Mouse (Mus musculus): ENCODE measurements around the gene Ephb1.

Gene Ephb1

GRCm38 (mm10) chr9:102138671-102139070, 215.8 kb downstream of the Ephb1 start:
- DNase-seq: no peak

- no peak for DNase-seq
Observed at GRCm38 (mm10) chr9:102138187-102138586, 216.3 kb downstream of the Ephb1 start.

- DNase-seq: no peak
Observed at GRCm38 (mm10) chr9:102130506-102130905, 224.0 kb downstream of the Ephb1 start.

- DNase-seq: peak in 1 of 2 experiments; percentile 21
Observed at GRCm38 (mm10) chr9:102126510-102126909, 228.0 kb downstream of the Ephb1 start.

- no peak for DNase-seq
Observed at GRCm38 (mm10) chr9:102122880-102123453, 231.5 kb downstream of the Ephb1 start.

- DNase-seq: no peak
Observed at GRCm38 (mm10) chr9:102119422-102119821, 235.1 kb downstream of the Ephb1 start.

- no peak for DNase-seq
Observed at GRCm38 (mm10) chr9:102115326-102115725, 239.2 kb downstream of the Ephb1 start.

GRCm38 (mm10) chr9:102111471-102111870, 243.0 kb downstream of the Ephb1 start:
- no peak for DNase-seq

GRCm38 (mm10) chr9:102107978-102108377, 246.5 kb downstream of the Ephb1 start:
- DNase-seq: no peak

GRCm38 (mm10) chr9:102107213-102107612, 247.3 kb downstream of the Ephb1 start:
- DNase-seq: no peak

- no peak for DNase-seq
Observed at GRCm38 (mm10) chr9:102096825-102097224, 257.7 kb downstream of the Ephb1 start.

GRCm38 (mm10) chr9:102088598-102088997, 265.9 kb downstream of the Ephb1 start:
- DNase-seq: no peak

- DNase-seq: peak; percentile 29 to 51
Observed at GRCm38 (mm10) chr9:102086053-102086706, 268.3 kb downstream of the Ephb1 start.

- DNase-seq: no peak
Observed at GRCm38 (mm10) chr9:102085477-102085876, 269.0 kb downstream of the Ephb1 start.

- DNase-seq: no peak
Observed at GRCm38 (mm10) chr9:102080934-102081333, 273.6 kb downstream of the Ephb1 start.

GRCm38 (mm10) chr9:102079151-102079550, 275.3 kb downstream of the Ephb1 start:
- no peak for DNase-seq

- no peak for DNase-seq
Observed at GRCm38 (mm10) chr9:102078238-102078637, 276.3 kb downstream of the Ephb1 start.

GRCm38 (mm10) chr9:102075539-102075938, 279.0 kb downstream of the Ephb1 start:
- no peak for DNase-seq

- DNase-seq: no peak
Observed at GRCm38 (mm10) chr9:102073404-102073803, 281.1 kb downstream of the Ephb1 start.

- DNase-seq: no peak
Observed at GRCm38 (mm10) chr9:102069151-102069882, 285.2 kb downstream of the Ephb1 start.

GRCm38 (mm10) chr9:102066601-102067000, 287.9 kb downstream of the Ephb1 start:
- peak; percentile 80 to 81 for DNase-seq

- no peak for DNase-seq
Observed at GRCm38 (mm10) chr9:102045886-102046285, 308.6 kb downstream of the Ephb1 start.

- no peak for DNase-seq
Observed at GRCm38 (mm10) chr9:102045111-102045861, 309.2 kb downstream of the Ephb1 start.

Measured in kidney, postnatal 4 days (tissue).